Mouse (Mus musculus) kidney, postnatal 0 days (tissue): ENCODE measurements around the gene Slc13a2. TPM values are rescaled to one million over a fixed set of nuclear protein-coding genes. Genes with fewer than 3 reads are reported as not detected.

Experiments
- ATAC-seq: fragments of 200-750 bp; cut with Nextera tagmentation; replicated peaks from 2 replicates; pipeline ENCODE4 v1.8.0; 2017; ENCODE audit warnings: low read depth, moderate number of reproducible peaks, moderate TSS enrichment, moderate library complexity; ENCODE audit not compliant: low FRiP score
- DNase-seq: peaks from one replicate; pipeline ENCODE4 v3.0.0-alpha.2; 2016; ENCODE audit warnings: low spot score
- H3K27ac ChIP-seq: fragments of 300-500 bp; sonication (generic); 2 replicates; pipeline ENCODE4 v1.5.1; 2014; ENCODE audit warnings: mild to moderate bottlenecking
- H3K27me3 ChIP-seq: fragments of 300-500 bp; sonication (generic); 2 replicates; pipeline ENCODE4 v1.6.1; 2014; ENCODE audit warnings: low read length, mixed read lengths; ENCODE audit not compliant: insufficient read depth
- H3K36me3 ChIP-seq: fragments of 300-500 bp; sonication (generic); 2 replicates; pipeline ENCODE4 v1.6.1; 2014; ENCODE audit warnings: low read length, mixed read lengths; ENCODE audit not compliant: insufficient read depth
- H3K4me1 ChIP-seq: fragments of 300-500 bp; sonication (generic); replicated peaks from 2 replicates; pipeline ENCODE4 v1.6.1; 2014; ENCODE audit warnings: antibody characterized with exemption, low read length, mixed read lengths; ENCODE audit not compliant: insufficient read depth
- H3K4me2 ChIP-seq: fragments of 300-500 bp; sonication (generic); 2 replicates; pipeline ENCODE4 v1.6.1; 2014; ENCODE audit warnings: mild to moderate bottlenecking, low read length, moderate library complexity, mixed read lengths
- H3K4me3 ChIP-seq: fragments of 300-500 bp; sonication (generic); replicated peaks from 2 replicates; pipeline ENCODE4 v1.5.1; 2014; ENCODE audit warnings: low read depth, low read length
- H3K9ac ChIP-seq: fragments of 300-500 bp; sonication (generic); 2 replicates; pipeline ENCODE4 v1.6.1; 2014; ENCODE audit warnings: low read depth, low read length
- H3K9me3 ChIP-seq: fragments of 300-500 bp; sonication (generic); replicated peaks from 2 replicates; pipeline ENCODE4 v1.6.1; 2016; ENCODE audit warnings: low read length, inconsistent platforms, mixed read lengths
- CTCF ChIP-seq: IDR thresholded peaks from 2 replicates; pipeline ENCODE4 v1.5.1; 2016; ENCODE audit warnings: antibody characterized with exemption, low read depth, mild to moderate bottlenecking, moderate library complexity
- WGBS: fragments of 180-500 bp; shearing (Covaris S2); extraction: QIAGEN DNeasy Blood & Tissue Kit; methylation state at CpG from one replicate; pipeline ENCODE4 v1.1.7; 2014; 5-methylcytosine and 5-hydroxymethylcytosine counted together
- polyA plus RNA-seq: library from polyadenylated mRNA; unstranded; fragments of >200 nt; fragmentation: Nextera tagmentation; extraction: Ambion mirVana; gene quantifications from 2 replicates; pipeline ENCODE4 v1.2.1, GENCODE M21; 2015

Gene Slc13a2
- polyA plus RNA-seq, 1 experiment from 2014 or later = 6.6 TPM

DNA sequence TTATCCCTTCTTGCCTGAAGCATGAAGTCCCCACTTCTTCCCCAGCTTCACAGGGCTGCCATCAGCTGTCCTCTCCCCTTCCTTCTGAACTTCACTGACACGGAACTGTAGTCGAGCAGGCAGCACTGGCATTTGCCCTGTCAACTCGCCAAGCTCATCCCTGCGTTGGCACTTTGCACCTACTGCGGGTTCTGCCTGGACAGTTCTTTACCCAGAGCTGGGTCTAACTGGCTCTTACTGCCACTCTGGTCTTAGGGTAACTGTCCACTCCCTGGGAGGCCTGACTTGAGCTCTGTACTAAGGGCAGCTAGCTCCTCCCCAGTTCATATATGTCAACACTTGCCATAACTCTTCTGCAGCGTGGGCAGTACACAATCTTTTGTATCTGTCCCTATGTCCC, 5.2 kb downstream of the Slc13a2 start:
- ATAC-seq = peak; percentile 86
- DNase-seq = no peak
- Histone ChIP-seq H3K36me3 (no peaks in the 10 kb centered on the region), H3K4me2 (no peak overlapping the region), H3K4me3 (no peak overlapping the region), H3K27ac (peak overlapping the region; percentile 70), H3K9ac (no peak overlapping the region), H3K27me3 (no peaks in the 10 kb centered on the region), H3K9me3 (no peaks in the 10 kb centered on the region), H3K4me1 (no peaks in the 10 kb centered on the region)
- WGBS = 56% methylated on average over 6 of the region's 6 CpGs
- no peak for TF ChIP-seq CTCF

DNA sequence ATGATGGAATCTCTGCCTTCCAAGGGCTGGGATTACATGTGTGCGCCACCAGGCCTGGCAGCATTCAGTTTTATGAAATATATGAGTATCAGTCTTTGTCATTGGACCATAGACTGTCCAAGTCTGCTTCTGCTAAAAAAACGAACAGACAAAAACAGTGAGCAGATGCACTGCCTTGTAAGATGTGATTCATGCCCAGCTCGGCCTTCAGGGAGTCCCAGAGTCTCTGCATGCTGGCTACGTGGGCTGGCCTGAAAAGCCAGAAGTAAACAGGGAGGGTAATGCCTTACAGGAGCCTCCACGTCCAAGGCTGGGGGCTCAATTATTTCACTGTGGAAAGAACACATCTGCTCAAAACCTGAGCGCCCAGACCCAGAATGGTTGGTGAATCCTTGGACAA, 9.2 kb downstream of the Slc13a2 start:
- ATAC-seq = no peak
- no peak for DNase-seq
- Histone ChIP-seq H3K9ac (no peak overlapping the region), H3K27me3 (no peaks in the 10 kb centered on the region), H3K36me3 (no peaks in the 10 kb centered on the region), H3K4me1 (no peaks in the 10 kb centered on the region), H3K4me2 (no peak overlapping the region), H3K27ac (peak overlapping the region; percentile 50; the same call in 1 of the 2 replicates), H3K4me3 (no peak overlapping the region), H3K9me3 (no peaks in the 10 kb centered on the region)
- 75% methylated on average over 6 of the region's 6 CpGs for WGBS
- TF ChIP-seq CTCF = no peak

DNA sequence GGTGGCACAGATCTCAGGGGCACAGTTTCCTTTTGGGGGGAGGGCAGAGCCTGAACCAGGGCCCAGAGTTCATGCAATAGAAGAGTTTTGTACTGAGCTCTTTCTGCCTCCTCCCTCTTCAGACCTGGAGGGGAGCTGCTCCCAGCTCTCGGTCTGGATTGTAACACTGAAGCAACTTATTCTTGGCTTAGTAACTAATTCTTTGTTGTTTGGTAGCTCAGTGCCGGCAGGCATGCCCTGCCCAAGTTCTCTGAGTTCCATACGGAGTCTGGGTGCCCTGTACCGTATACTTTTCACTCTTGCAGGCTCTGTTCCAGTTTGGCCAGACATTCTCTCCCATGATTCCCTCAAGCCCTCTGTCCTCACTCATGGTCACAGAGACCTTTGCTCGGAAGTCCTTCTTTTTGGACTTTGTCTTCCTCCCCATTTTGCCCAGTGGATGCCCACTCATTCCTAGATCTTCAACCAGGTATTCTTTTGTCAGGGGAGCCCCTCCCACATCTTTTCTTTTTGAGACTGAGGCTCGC, 9.6 kb downstream of the Slc13a2 start:
- Histone ChIP-seq H3K27me3 (no peaks in the 10 kb centered on the region), H3K4me2 (no peak overlapping the region), H3K4me3 (no peak overlapping the region), H3K27ac (peak overlapping the region; percentile 50; the same call in 1 of the 2 replicates), H3K36me3 (no peaks in the 10 kb centered on the region), H3K9ac (no peak overlapping the region), H3K9me3 (no peaks in the 10 kb centered on the region), H3K4me1 (no peaks in the 10 kb centered on the region)
- WGBS = 75% methylated on average over 6 of the region's 6 CpGs
- ATAC-seq (no peak), DNase-seq (no peak)
- no peak for TF ChIP-seq CTCF

DNA sequence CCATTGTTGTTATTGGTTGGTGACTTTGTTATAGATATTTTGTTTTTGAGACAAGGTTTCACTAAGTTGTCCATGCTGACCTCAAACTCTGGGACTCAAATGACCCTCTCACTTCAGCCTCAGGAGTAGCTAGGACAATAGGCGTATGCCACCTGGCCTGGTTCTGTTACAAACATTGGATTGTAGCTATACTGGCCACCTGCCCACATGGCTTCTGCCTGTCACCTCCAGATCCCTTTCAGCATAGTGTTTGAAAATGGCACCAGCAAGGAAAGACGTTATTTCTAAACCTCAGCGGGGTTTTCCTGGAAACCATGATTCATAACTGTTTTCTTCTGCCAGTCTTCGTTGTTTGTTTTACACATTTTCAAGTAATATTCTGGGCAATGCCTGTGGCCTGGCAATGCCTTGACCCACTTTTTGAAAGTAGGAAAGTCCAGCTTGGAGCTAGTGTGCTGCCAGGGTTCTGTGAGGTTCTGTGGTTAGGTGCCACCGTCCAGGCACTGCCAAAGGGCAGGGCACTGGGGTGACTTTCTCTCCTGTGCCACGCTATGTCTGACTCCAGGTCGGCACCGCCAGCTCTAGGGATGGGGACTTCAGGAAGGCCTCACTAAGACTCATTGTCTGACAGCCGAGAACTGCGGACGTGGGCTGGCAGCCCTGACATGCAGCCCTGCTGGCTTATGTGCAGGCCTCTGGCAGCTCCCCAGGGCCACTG, 10.3 kb downstream of the Slc13a2 start:
- DNase-seq (no peak), ATAC-seq (no peak)
- Histone ChIP-seq H3K36me3 (no peaks in the 10 kb centered on the region), H3K9me3 (no peaks in the 10 kb centered on the region), H3K4me3 (no peak overlapping the region), H3K4me1 (no peaks in the 10 kb centered on the region), H3K4me2 (no peak overlapping the region), H3K9ac (no peak overlapping the region), H3K27me3 (no peaks in the 10 kb centered on the region), H3K27ac (peak overlapping the region; percentile 50; the same call in 1 of the 2 replicates)
- WGBS = 73% methylated on average over 11 of the region's 11 CpGs
- no peak for TF ChIP-seq CTCF

DNA sequence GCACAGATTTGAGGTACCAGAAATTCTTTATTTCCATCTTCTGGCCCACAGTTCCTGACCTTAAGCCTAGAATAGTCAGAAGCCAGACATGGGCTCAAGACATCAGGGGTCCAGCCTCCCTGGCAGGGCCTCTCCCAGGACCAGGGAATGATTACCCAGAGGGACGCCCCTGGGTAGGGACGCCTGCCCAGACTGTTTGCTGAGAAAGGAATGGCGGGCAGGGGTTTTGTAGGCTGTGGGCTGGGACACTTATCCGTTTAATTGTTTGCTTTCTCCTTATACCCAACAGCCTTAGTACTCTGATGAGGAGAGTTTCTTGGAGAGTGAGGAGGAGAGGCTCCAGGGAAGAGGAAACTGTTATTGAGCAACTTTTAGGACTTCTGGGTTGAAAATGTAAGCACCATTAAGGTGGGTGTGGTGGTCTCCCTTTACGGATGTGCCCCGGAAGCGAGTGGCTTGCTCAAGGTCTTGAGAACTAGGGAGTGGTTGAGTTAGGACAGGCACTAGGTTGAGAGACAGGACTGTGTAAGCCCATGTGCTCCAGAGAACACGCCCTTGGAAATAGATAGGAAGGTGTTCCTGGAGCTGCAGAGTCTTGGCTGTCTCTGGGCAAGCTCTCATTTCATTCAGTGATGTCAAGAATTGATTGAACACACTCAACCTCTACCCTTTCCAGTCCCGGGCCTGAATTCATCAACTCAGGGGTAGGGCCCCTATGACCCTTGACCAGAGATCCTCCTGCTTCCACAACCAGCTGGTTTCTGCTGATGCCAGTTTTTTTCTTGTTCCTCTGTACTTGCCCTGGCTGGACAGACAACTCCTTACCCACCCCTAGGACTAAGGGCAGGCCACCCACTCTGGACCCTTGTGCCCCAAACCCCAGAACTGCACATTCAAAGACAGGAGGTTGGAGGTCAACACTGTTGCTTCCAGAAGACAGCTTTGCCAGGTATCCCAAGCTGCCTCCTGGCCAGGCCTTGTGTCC, 13.5 kb downstream of the Slc13a2 start:
- no peak overlapping the region for H3K9ac ChIP-seq
- H3K27me3 ChIP-seq = no peaks in the 10 kb centered on the region
- ATAC-seq = peak; percentile 45; the same call in 1 of the 2 replicates
- H3K4me2 ChIP-seq = no peak overlapping the region
- H3K27ac ChIP-seq = no peak overlapping the region
- no peak overlapping the region for H3K4me3 ChIP-seq
- no peaks in the 10 kb centered on the region for H3K9me3 ChIP-seq
- H3K4me1 ChIP-seq = no peaks in the 10 kb centered on the region
- DNase-seq = no peak
- H3K36me3 ChIP-seq = no peaks in the 10 kb centered on the region
- WGBS = 70% methylated on average over 9 of the region's 9 CpGs
- TF ChIP-seq CTCF = no peak

DNA sequence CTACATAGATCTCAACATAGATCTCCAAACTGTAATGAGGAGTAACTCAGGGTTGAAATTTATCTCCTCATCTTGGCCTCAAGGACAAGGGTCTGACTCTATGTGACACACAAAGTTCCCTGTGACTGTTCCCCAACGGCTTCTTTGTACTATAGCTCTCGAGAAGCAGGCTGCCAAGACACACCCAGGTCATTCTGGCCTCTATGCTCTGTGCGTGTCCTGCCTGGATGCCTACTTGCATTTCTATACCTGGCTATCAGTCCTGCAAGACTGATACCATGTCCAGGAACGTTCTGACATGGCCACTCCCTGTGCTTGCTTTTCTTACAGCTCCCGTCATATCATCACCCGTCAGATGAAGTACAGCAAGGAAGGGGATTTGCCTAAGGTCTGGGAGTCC, 20.0 kb downstream of the Slc13a2 start:
- ATAC-seq (no peak), DNase-seq (no peak)
- no peaks in the 10 kb centered on the region for H3K27me3 ChIP-seq
- H3K36me3 ChIP-seq = no peaks in the 10 kb centered on the region
- TF ChIP-seq CTCF = no peak
- no peak overlapping the region for H3K4me2 ChIP-seq
- no peaks in the 10 kb centered on the region for H3K4me1 ChIP-seq
- no peaks in the 10 kb centered on the region for H3K9me3 ChIP-seq
- no peak overlapping the region for H3K27ac ChIP-seq
- no peak overlapping the region for H3K4me3 ChIP-seq
- no peak overlapping the region for H3K9ac ChIP-seq
- WGBS = 76% methylated on average over 6 of the region's 6 CpGs
